Mouse (Mus musculus) common myeloid progenitor, adult 5-6 weeks (primary cell): ENCODE data around the gene Olfr871. TPM values are rescaled to one million over a fixed set of nuclear protein-coding genes. Genes with fewer than 3 reads are reported as not detected.
"Not testable (repeated sequence)": the region's sequence is repeated elsewhere in the genome, so short reads cannot be mapped to it uniquely, and the experiment has no call there.

Experiments
- ATAC-seq: replicated peaks from 2 replicates; pipeline ENCODE4 v1.8.0; 2016; ENCODE audit warnings: low read depth, mild to moderate bottlenecking, moderate TSS enrichment, inconsistent platforms; ENCODE audit not compliant: poor library complexity, severe bottlenecking
- total RNA-seq: library from RNA; stranded (forward); fragments of 200-1000, 187-1606 nt; gene quantifications from 2 replicates; pipeline ENCODE4 v1.2.3, GENCODE M21; 2017

Gene Olfr871
- total RNA-seq: not detected in 2 replicates

GRCm38 (mm10) chr9:20211907-20212306 lies at the start of gene Olfr871:
Gene Olfr871 (plus strand): TSS chr9:20212207.
- no peak for ATAC-seq

GRCm38 (mm10) chr9:20173957-20174356 lies 38.0 kb upstream of the Olfr871 start, which contains the start of gene Olfr870:
Gene Olfr870 (minus strand): TSS chr9:20174057.
- no peak for ATAC-seq

GRCm38 (mm10) chr9:20179463-20179862 lies 32.5 kb upstream of the Olfr871 start:
- ATAC-seq: no peak

- no peak for ATAC-seq
Measured at GRCm38 (mm10) chr9:20202131-20202530, 9.9 kb upstream of the Olfr871 start.

GRCm38 (mm10) chr9:20203413-20203984 lies 8.5 kb upstream of the Olfr871 start:
- ATAC-seq: not testable (repeated sequence)

- ATAC-seq: no peak
Measured at GRCm38 (mm10) chr9:20210812-20211211, 1.2 kb upstream of the Olfr871 start.

- ATAC-seq: no peak
Measured at GRCm38 (mm10) chr9:20211477-20211876, 530 bp upstream of the Olfr871 start.

- ATAC-seq: no peak
Measured at GRCm38 (mm10) chr9:20236819-20237218, 24.8 kb downstream of the Olfr871 start, which contains the start of gene Olfr872. Gene Olfr872 (plus strand): TSS chr9:20237119.

GRCm38 (mm10) chr9:20237378-20237777 lies 25.4 kb downstream of the Olfr871 start:
- peak; percentile 42; the same call in 1 of the 2 replicates for ATAC-seq

Other genes with a start within 250 kb of the Olfr871 start
- not detected in 2 replicates for gene Olfr866, start 184.2 kb upstream of the Olfr871 start, total RNA-seq
- not detected in 2 replicates for gene Olfr867, start 154.6 kb upstream of the Olfr871 start, total RNA-seq
- not detected in 2 replicates for gene Olfr868, start 113.6 kb upstream of the Olfr871 start, total RNA-seq
- gene Olfr869, start 83.2 kb upstream of the Olfr871 start, total RNA-seq: not detected in 2 replicates
- gene Olfr870, start 38.1 kb upstream of the Olfr871 start, total RNA-seq: not detected in 2 replicates
- not detected in 2 replicates for gene Olfr872, start 24.9 kb downstream of the Olfr871 start, total RNA-seq
- not detected in 2 replicates for gene Olfr39, start 70.1 kb downstream of the Olfr871 start, total RNA-seq
- gene Olfr873, start 86.3 kb downstream of the Olfr871 start, total RNA-seq: not detected in 2 replicates
- gene Olfr18, start 123.9 kb downstream of the Olfr871 start, total RNA-seq: not detected in 2 replicates
- gene Zfp560, start 173.0 kb downstream of the Olfr871 start, total RNA-seq: 4.2 and 6.0 TPM in 2 replicates
- gene Zfp26, start 248.0 kb downstream of the Olfr871 start, total RNA-seq: 38.1 and 62.8 TPM in 2 replicates